In genomic region chr2:90875239-90875638, GRCm38 (mm10) we compare ENCODE assay signal across 20 mouse cellular contexts. TPM values are rescaled to one million over a fixed set of nuclear protein-coding genes. Genes with fewer than 3 reads are reported as not detected.
DNase-seq lines count a peak whose midpoint lies in the region; ATAC-seq and TF ChIP-seq lines count a peak whose summit lies in the region.
"Had no signal": no experiment of that assay in that cellular context is flagged by ENCODE, and none has a peak within 500 bp of the region (broad histone marks: within the 10 kb centered on the region; RNA-seq: fewer than 3 reads in every experiment).

No protein-coding gene starts in this region.

- no peak for DNase-seq in layer of hippocampus, adult 2 months (ENCODE audit: low spot score in 2 of 2)
- DNase-seq in layer of hippocampus, adult 9-11 months: no peak
- DNase-seq in gastrocnemius, postnatal 25 days: no peak
- DNase-seq: adrenal gland, adult 8-10 months; adrenal gland, postnatal 14 days; adrenal gland, postnatal 36 days; cerebellum, adult 11-12 months; cerebellum, adult 2 months; cerebellum, adult 9-10 months; cerebellum, postnatal 10 days; cerebellum, postnatal 25 days; forebrain, postnatal 0 days had no signal

- H3K4me1 ChIP-seq in megakaryocyte, embryonic 14.5 days: peaks cover 44% of the 10 kb centered on the region
- H3K4me1 ChIP-seq: embryonic facial prominence, embryonic 12.5 days had no signal

- H3K36me3 ChIP-seq in megakaryocyte, embryonic 14.5 days (replicated peaks; ENCODE audit: low read length): no peaks in the 10 kb centered on the region
- H3K36me3 ChIP-seq: embryonic facial prominence, embryonic 10.5 days; embryonic facial prominence, embryonic 12.5 days; forebrain, embryonic 15.5 days had no signal

- H3K27me3 ChIP-seq in megakaryocyte, embryonic 14.5 days (replicated peaks): peaks cover 15% of the 10 kb centered on the region
- H3K27me3 ChIP-seq: forebrain, embryonic 13.5 days; forebrain, embryonic 15.5 days; Patski had no signal

- peak overlapping the region; percentile 84 for H3K27ac ChIP-seq in layer of hippocampus, adult 2 months
- H3K27ac ChIP-seq: embryonic facial prominence, embryonic 10.5 days; embryonic facial prominence, embryonic 12.5 days; forebrain, embryonic 13.5 days; forebrain, embryonic 15.5 days had no signal

- no peaks in the 10 kb centered on the region for H3K9me3 ChIP-seq in megakaryocyte, embryonic 14.5 days
- H3K9me3 ChIP-seq: embryonic facial prominence, embryonic 10.5 days; embryonic facial prominence, embryonic 12.5 days; forebrain, embryonic 13.5 days; forebrain, embryonic 15.5 days had no signal

- no peak for TF ChIP-seq CTCF in layer of hippocampus, adult 2 months (conservative IDR thresholded peaks at IDR 0.05)

- H3K4me3 ChIP-seq in layer of hippocampus, adult 2 months: no peak overlapping the region
- H3K4me3 ChIP-seq in megakaryocyte, embryonic 14.5 days (replicated peaks): peak overlapping the region; percentile 7
- H3K4me3 ChIP-seq: embryonic facial prominence, embryonic 10.5 days; embryonic facial prominence, embryonic 12.5 days; forebrain, embryonic 13.5 days; forebrain, embryonic 15.5 days had no signal

- ATAC-seq in megakaryocyte, adult 5-6 weeks (ENCODE audit: poor library complexity, severe bottlenecking): no peak
- ATAC-seq: activated CD4-positive, CD25-positive, alpha-beta regulatory T cell, adult 4 months; forebrain, embryonic 13.5 days; forebrain, embryonic 15.5 days; forebrain, postnatal 0 days; Patski had no signal

RNA-seq across cellular contexts. Expression of gene C1qtnf4, which starts 10.4 kb away (rescaled TPM):
- 100 to 1,000 TPM; 184 to 200 TPM for total RNA-seq in layer of hippocampus, adult 2 months (2021)
- polyA plus RNA-seq in megakaryocyte, embryonic 14.5 days (2012; ENCODE audit: insufficient read depth, low replicate concordance): 0.18 TPM in 1 of 2 replicates, not detected in the other
- not detected in 2 replicates for total RNA-seq in megakaryocyte, adult 5-6 weeks (2015)
- not detected in 2 replicates for total RNA-seq in megakaryocyte, adult 5-6 weeks (2017)
- 1 to 10 TPM; 3.2 to 4.3 TPM for total RNA-seq in gastrocnemius, postnatal 25 days (2021)

RNA-seq across cellular contexts. Expression of gene Mtch2, which starts 28.3 kb away (rescaled TPM):
- 100 to 1,000 TPM; 114 to 129 TPM for total RNA-seq in layer of hippocampus, adult 2 months (2021)
- 6.1 and 10.1 TPM in 2 replicates for polyA plus RNA-seq in megakaryocyte, embryonic 14.5 days (2012; ENCODE audit: insufficient read depth, low replicate concordance)
- total RNA-seq in megakaryocyte, adult 5-6 weeks (2015): 130 and 138 TPM in 2 replicates
- 129 and 168 TPM in 2 replicates for total RNA-seq in megakaryocyte, adult 5-6 weeks (2017)
- 100 to 1,000 TPM; 164 to 165 TPM for total RNA-seq in gastrocnemius, postnatal 25 days (2021)

RNA-seq across cellular contexts. Expression of gene Kbtbd4, which starts 29.3 kb away (rescaled TPM):
- 10 to 100 TPM; 38.1 to 39.5 TPM for total RNA-seq in layer of hippocampus, adult 2 months (2021)
- 2.4 and 5.0 TPM in 2 replicates for polyA plus RNA-seq in megakaryocyte, embryonic 14.5 days (2012; ENCODE audit: insufficient read depth, low replicate concordance)
- total RNA-seq in megakaryocyte, adult 5-6 weeks (2015): 9.1 and 11.3 TPM in 2 replicates
- total RNA-seq in megakaryocyte, adult 5-6 weeks (2017): 9.3 and 14.1 TPM in 2 replicates
- total RNA-seq in gastrocnemius, postnatal 25 days (2021): 10 to 100 TPM; 12.1 to 15.4 TPM

RNA-seq across cellular contexts. Expression of gene Ndufs3, which starts 29.4 kb away (rescaled TPM):
- 100 to 1,000 TPM; 224 to 255 TPM for total RNA-seq in layer of hippocampus, adult 2 months (2021)
- 16.0 and 56.8 TPM in 2 replicates for polyA plus RNA-seq in megakaryocyte, embryonic 14.5 days (2012; ENCODE audit: insufficient read depth, low replicate concordance)
- total RNA-seq in megakaryocyte, adult 5-6 weeks (2015): 113 and 119 TPM in 2 replicates
- 61.6 and 70.9 TPM in 2 replicates for total RNA-seq in megakaryocyte, adult 5-6 weeks (2017)
- total RNA-seq in gastrocnemius, postnatal 25 days (2021): 100 to 1,000 TPM; 455 to 488 TPM

Comparison
In these comparisons a context has a peak if more than half of its experiments do, and no peak if none do; other contexts are left out.
1. RNA of gene C1qtnf4, which starts 10.4 kb away (total RNA-seq): 184 to 200 TPM in layer of hippocampus, adult 2 months; 3.2 to 4.3 TPM in gastrocnemius, postnatal 25 days and not detected in megakaryocyte, adult 5-6 weeks; every median in the first group is over 10 times any median in the second.